Mouse (Mus musculus): ENCODE measurements at regions not wholly inside any gene's neighbourhood (a gene's known extent, or its start where the extent isn't known, plus 50 kb on each side); places are given as distances from the start of the nearest gene placed in this dataset.
"Not testable (repeated sequence)": the region's sequence is repeated elsewhere in the genome, so short reads cannot be mapped to it uniquely, and the experiment has no call there.

- ATAC-seq (ENCODE audit: poor library complexity, severe bottlenecking), result no peak
Measured at GRCm38 (mm10) chr12:16378501-16378900, 232.3 kb downstream of the Lpin1 start.

- no peak for ATAC-seq (ENCODE audit: poor library complexity, severe bottlenecking)
Measured at GRCm38 (mm10) chr12:16374331-16374996, 236.3 kb downstream of the Lpin1 start.

GRCm38 (mm10) chr12:16370061-16370460 is 240.7 kb downstream of the Lpin1 start:
- no peak for ATAC-seq (ENCODE audit: poor library complexity, severe bottlenecking)

GRCm38 (mm10) chr12:16362341-16362740 is 248.4 kb downstream of the Lpin1 start:
- no peak for ATAC-seq (ENCODE audit: poor library complexity, severe bottlenecking)

GRCm38 (mm10) chr12:16358831-16359230 is 251.9 kb downstream of the Lpin1 start:
- no peak for ATAC-seq (ENCODE audit: poor library complexity, severe bottlenecking)

GRCm38 (mm10) chr12:16354711-16355110 is 256.1 kb downstream of the Lpin1 start:
- ATAC-seq (ENCODE audit: poor library complexity, severe bottlenecking), result no peak

- no peak for ATAC-seq (ENCODE audit: poor library complexity, severe bottlenecking)
Measured at GRCm38 (mm10) chr12:16351751-16352150, 259.0 kb downstream of the Lpin1 start.

- ATAC-seq (ENCODE audit: poor library complexity, severe bottlenecking), result no peak
Measured at GRCm38 (mm10) chr12:16349310-16349709, 261.5 kb downstream of the Lpin1 start.

- no peak for ATAC-seq (ENCODE audit: poor library complexity, severe bottlenecking)
Measured at GRCm38 (mm10) chr12:16344021-16344420, 266.7 kb downstream of the Lpin1 start.

- ATAC-seq (ENCODE audit: poor library complexity, severe bottlenecking), result not testable (repeated sequence)
Measured at GRCm38 (mm10) chr12:16342030-16342429, 268.7 kb downstream of the Lpin1 start.

- ATAC-seq (ENCODE audit: poor library complexity, severe bottlenecking), result no peak
Measured at GRCm38 (mm10) chr12:16331456-16331855, 279.3 kb downstream of the Lpin1 start.

- no peak for ATAC-seq (ENCODE audit: poor library complexity, severe bottlenecking)
Measured at GRCm38 (mm10) chr12:16329129-16329528, 281.6 kb downstream of the Lpin1 start.

GRCm38 (mm10) chr12:16320536-16321402 is 290.0 kb downstream of the Lpin1 start:
- ATAC-seq (ENCODE audit: poor library complexity, severe bottlenecking), result no peak

GRCm38 (mm10) chr12:16308101-16308500 is 302.7 kb downstream of the Lpin1 start:
- no peak for ATAC-seq (ENCODE audit: poor library complexity, severe bottlenecking)

GRCm38 (mm10) chr12:16304701-16305377 is 305.9 kb downstream of the Lpin1 start:
- ATAC-seq (ENCODE audit: poor library complexity, severe bottlenecking), result no peak

- ATAC-seq (ENCODE audit: poor library complexity, severe bottlenecking), result no peak
Measured at GRCm38 (mm10) chr12:16285061-16285460, 325.7 kb downstream of the Lpin1 start.

GRCm38 (mm10) chr12:16279146-16279545 is 331.6 kb downstream of the Lpin1 start:
- no peak for ATAC-seq (ENCODE audit: poor library complexity, severe bottlenecking)

GRCm38 (mm10) chr12:16277567-16278332 is 333.0 kb downstream of the Lpin1 start:
- ATAC-seq (ENCODE audit: poor library complexity, severe bottlenecking), result no peak

GRCm38 (mm10) chr12:16277144-16277543 is 333.6 kb downstream of the Lpin1 start:
- ATAC-seq (ENCODE audit: poor library complexity, severe bottlenecking), result no peak

GRCm38 (mm10) chr12:16276301-16276700 is 334.5 kb downstream of the Lpin1 start:
- no peak for ATAC-seq (ENCODE audit: poor library complexity, severe bottlenecking)

- no peak for ATAC-seq (ENCODE audit: poor library complexity, severe bottlenecking)
Measured at GRCm38 (mm10) chr12:16272441-16272840, 338.3 kb downstream of the Lpin1 start.
